Mouse (Mus musculus) embryo, embryonic 10.5 days (tissue): ENCODE measurements around the gene Ryr3.

Experiments
- DNase-seq: peaks from one replicate; pipeline ENCODE4 v3.0.0-alpha.2; 2015; ENCODE audit warnings: low spot score

Gene Ryr3

DNA sequence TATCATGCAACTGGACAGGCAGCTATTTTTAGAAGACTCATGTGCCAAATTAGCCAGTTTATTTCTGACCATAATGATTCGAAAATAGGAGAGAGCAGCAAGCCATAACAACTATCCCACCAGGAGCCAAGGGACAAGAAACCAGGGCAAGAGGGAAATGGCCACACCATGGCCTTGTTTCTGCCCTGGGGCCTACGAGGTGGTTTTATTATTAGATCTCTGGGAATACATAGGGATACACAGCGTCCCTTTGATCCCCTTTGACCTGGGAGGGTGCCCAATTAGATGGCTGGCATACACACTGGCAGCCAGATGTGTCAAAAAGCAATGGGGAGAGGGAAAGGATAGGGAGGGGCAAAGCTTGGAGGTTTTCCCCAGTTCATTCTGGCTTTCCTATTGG is 563.1 kb downstream of the Ryr3 start:
- no peak for DNase-seq

DNA sequence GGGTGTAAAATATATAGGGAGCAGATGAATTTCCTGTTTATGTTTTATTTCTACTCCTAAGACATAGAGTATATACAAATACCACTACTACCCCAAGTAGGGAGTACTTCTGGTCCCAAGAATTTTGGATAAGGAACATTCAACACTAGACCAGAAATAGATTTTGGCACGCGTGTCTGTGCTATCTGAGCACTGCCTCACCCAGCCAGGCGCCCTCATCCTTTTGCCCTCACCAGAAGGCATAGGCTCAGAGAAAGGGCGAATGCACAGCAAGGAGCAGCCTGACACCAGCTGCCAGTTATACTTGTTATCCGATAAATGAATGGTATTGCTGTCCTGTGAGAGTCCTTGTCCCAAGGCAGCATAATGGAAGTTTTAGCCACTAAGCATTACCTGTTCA is 579.7 kb downstream of the Ryr3 start:
- no peak for DNase-seq

DNA sequence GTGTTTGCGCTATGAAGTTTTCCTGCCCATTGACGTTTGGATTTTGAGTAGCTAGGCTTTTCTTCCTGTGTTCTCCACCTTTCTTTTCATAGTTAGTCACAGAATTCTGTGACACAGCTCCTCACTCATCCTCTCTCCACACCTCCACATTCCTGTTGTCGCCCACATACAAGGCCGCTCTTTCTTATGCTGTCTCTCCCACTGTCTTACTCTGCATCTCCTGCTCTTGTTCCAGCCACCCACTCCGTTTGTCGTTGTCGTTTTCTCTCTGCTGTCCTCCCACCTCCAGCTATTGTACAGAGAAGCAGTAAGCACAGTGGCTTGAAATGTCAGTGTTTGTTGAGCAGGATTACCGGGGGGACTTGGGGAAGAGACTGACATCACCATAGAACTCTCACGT is 584.4 kb downstream of the Ryr3 start:
- no peak for DNase-seq

GRCm38 (mm10) chr2:112630669-112631068 is 586.2 kb downstream of the Ryr3 start:
- DNase-seq: no peak

DNA sequence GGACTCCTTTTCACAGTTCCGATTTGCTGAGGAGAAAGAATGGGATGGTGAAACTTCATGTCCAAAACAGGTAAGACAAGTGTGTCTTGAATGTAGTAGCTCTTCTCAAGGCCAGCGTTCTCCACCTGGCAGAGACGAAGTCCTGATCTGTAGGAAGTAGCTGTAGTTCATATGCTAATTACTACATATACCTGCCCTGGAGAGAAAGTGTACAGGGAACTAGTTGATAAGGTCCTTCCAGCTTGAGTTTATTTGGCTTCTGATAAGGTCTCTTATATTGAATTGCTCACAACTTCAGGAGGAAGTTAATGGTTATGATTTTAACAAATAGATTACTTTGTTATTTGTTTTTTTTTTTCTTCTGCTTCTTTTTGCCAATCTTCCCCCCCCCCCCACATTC is 591.7 kb downstream of the Ryr3 start:
- DNase-seq: no peak

- DNase-seq: no peak
These were observed 599.7 kb downstream of the Ryr3 start for GRCm38 (mm10) chr2:112617206-112617605.

DNA sequence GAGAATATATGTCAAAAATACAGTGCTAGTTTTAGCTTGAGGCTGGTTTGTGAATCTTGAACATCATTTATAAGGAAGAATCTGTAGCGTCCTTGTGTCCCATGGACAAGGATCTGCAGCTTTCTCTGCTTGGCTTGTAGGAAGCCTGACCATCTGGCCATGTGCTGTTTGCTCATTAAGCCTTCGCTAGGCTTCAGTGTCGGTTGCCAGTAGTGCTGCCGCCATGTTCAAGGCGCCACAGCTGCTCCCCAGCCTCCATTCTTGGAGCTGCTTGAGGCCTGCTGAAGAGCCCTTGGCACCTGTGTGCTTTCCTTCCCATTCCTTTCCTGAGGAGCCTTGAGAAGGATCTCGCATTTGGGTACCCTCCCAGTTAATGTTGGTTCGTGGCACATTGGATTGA is 602.5 kb downstream of the Ryr3 start:
- DNase-seq: no peak

- no peak for DNase-seq
These were observed 604.3 kb downstream of the Ryr3 start for GRCm38 (mm10) chr2:112612628-112613027.

GRCm38 (mm10) chr2:112606536-112606935 is 610.4 kb downstream of the Ryr3 start:
- DNase-seq: no peak

- no peak for DNase-seq
These were observed 614.4 kb downstream of the Ryr3 start for GRCm38 (mm10) chr2:112602487-112602886.

DNA sequence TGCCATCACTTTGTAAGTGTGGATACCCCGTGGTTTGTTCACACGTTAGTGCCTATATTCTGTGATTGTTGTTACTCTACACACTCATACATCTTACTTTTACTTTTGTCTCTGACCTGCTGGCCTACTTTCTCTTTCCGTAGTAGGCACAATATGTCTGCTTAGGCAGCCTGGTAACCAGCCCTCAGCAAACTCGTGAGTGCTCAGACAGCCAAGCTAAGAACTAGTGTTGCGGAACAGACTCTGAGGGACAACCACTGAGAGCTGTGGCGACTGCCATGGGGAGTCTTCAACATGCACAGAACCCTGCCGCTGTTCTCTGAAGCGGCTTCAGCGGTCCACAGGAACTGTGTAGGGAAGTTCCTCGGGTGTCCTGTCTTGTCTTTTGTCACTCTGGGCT is 616.7 kb downstream of the Ryr3 start:
- DNase-seq: no peak

- DNase-seq: no peak
These were observed 619.8 kb downstream of the Ryr3 start for GRCm38 (mm10) chr2:112597064-112597463.

- DNase-seq: no peak
These were observed 620.5 kb downstream of the Ryr3 start for GRCm38 (mm10) chr2:112596415-112596814.

DNA sequence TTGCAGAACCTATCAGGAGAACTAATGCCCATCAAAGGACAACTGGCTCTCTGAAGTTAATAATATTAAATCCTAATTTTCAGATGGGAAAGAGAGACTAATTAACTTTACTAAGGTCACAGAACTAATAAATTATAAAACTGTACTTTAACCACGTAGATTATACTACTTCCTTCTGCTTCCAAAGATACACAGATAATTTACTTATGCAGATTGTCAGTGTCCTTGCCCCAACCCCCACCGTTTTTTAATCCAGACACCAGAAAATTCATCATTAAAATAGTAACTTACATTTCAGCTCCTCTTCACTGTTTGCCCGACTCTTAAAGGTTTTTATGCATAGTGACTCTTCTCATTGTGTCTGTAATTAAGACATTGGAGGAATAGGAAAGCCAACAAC is 621.1 kb downstream of the Ryr3 start:
- no peak for DNase-seq

GRCm38 (mm10) chr2:112593781-112594180 is 623.1 kb downstream of the Ryr3 start:
- no peak for DNase-seq

- DNase-seq: no peak
These were observed 623.6 kb downstream of the Ryr3 start for GRCm38 (mm10) chr2:112593322-112593721.

DNA sequence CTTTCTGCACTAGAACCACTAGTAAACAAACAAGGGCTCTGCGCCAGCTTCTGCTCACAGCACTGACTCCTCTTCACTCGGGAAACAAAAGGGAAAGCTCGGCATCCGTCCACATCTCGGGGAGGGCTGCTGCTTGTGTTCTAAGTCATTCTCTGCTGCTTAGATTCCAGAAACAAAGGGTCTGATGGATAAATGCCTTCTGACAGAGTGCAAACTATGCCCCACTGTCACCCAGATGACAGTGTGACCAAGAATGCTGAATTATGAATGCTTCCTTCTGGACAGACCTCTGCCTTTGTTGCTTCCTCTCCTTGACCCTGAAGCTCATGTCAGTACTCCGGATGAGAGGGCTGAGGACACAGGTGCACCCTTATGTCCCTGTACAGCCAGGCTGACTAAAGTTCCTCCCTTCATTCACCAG is 625.4 kb downstream of the Ryr3 start:
- no peak for DNase-seq

DNA sequence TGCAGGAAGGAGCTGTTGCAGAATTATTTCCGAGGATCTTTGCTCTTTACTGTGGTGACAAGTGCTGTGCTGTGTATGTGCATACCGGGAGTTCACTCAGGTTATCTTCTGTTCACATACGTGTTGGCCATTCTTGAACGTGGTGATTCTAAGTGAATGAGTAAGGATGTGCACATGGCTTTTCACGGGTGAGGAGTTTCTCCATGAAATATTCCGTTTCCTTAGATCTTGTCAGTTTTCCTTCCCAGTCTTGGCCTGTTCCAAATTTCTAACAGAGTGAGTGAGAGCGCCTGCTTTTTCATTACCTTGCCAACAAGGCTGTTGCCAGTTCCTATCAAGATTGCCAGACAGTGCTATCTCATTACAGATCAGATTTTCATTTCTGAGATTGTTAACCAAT is 625.9 kb downstream of the Ryr3 start:
- DNase-seq: no peak
